Mouse (Mus musculus) adipose tissue, adult 10 weeks (tissue): Measurements from ENCODE around the gene Hipk2. TPM values are rescaled to one million over a fixed set of nuclear protein-coding genes. Genes with fewer than 3 reads are reported as not detected.

ENCODE experiments used
- polyA plus RNA-seq: library from polyadenylated mRNA; stranded (reverse); fragments of 350-450 nt; fragmentation: Illumina TruSeq; extraction: RNeasy Lipid Tissue Mini Kit (QIAGEN cat#74804); gene quantifications from one replicate; pipeline ENCODE4 v1.2.3, GENCODE M21; 2014; ENCODE audit warnings: low read depth, low replicate concordance

Gene Hipk2
- polyA plus RNA-seq, result 23.1 TPM

DNA sequence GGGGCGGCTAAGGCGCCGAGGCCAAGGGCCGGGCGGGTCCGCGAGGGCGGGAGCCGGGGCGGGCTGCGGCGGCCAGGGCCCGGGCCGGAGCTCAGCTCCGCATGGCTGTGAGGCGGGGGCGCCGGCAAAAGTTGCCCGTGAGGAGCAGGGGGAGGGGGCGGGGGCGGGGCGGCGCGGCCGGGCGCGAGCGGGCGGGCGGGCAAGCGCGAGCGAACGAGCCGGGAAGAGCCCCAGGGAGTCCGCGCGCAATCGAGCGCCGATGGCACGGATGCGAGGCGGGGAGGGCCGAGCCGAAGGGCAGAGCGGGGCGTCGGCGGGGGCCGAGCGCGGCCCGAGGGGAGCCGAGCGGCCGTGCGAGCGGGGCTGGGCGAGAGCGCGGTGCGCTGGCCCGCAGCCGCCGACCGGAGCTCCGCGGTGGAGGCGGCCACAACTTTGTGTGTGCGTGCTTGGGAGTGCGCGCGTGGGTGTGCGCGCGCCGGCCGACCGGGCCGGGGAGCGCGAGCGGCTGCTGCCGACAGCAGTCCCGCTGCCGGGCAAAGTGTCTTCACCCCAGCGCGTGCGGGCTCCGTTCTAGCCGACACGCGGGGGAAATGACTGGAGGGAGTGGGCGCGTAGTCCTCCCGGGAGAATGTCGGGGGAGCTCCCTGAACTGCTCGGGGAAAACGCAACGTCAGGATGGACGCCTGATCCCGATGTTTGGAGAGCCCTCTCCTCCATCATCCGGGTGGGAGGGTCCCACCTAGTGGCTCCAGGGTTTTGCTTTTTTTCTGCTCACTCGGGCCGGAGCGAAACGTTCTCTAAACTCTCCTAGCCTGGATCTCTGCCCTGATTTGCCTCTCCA, at the start of gene Hipk2:
Hipk2 (minus strand) TSS at position 95 of the 841 bp plus-strand sequence.

DNA sequence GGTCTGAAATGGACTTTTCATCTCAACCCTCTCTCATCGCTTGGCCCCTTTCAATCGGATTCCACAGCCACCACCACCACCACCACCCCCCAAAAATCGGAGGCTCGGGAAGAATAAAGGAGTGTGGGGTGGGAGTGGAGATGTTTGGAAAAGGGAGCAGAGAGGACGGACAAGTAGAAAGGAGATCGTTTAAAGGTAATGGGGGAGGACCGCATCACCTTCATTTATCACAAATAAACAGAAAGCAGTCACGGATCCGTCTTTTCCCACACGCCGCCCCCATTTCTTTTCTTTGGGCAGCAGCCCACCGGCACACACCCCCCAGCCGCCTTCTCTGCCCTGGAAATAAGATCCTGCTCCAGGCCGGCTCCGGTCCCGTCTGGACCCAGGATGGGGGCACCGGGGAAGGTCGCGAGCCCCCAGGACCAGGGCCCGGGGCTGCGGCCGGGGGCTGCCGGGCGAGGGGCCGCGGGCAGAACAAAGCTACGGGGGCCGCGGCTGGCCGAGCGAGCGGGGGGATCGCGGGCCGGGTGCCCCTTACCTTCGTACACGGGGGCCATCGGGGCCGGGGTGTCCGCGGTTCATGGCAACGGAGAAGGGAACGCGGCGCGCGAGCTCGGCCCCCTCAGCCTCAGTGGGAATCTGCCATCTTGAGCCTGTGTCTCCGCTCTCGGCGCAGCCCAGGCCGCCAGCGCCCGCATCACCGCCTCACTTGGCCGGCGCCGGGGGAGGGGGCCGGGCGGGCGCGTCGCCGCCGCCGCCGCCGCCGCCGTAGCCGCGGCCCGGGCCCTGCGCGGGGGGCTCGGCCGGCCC, 501 bp downstream of the Hipk2 start, which contains the start of gene Tbxas1:
Tbxas1 (plus strand) TSS at position 147 of the 813 bp plus-strand sequence.

DNA sequence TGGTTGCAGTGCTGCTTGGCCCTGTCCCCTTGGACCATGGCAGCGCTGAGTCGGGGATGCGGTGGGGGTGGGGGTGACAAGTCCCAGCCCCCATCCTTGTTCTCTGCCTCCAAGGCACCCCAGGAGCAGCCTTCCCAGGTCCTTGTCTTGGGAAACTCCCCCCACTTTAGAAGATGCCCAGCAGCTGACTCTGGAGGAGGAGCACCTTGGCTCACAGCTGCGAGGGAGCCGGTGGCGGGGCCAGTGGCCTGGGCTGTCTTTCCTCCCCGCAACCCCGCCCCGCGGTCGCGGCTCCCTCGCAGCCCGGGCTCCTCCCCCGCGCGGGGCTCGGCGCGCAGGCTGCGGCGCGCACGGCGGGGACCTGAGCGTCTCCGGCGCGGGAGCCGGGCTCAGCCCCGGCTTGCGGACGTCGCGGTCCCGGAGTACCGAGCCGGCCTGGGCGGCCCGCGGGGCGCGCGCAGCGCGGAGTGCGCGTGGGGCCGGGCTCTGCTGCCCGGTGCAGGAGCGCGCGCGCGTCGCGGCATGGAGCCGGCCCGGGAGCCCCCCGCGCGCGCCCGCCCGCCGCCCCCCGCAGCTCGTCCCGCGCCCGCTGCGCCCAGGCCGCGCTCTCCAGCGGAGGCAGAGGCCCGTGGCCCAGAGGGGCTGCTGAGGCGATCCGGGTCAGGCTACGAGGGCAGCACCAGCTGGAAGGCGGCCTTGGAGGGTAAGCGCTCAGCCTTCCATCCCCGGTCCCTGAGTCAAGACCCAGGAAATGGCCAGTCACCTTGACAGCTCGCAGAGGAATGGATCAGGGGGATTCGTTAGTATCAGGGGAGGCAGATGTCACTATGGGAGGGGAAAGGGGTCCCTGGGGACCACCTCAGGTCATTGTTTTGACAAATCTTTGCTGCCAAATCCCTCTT, 213.0 kb downstream of the Hipk2 start, which contains the start of gene Clec2l:
Clec2l (plus strand) TSS at position 356 of the 902 bp plus-strand sequence.

Other genes starting within 250 kb of the Hipk2 start
- 9.7 TPM for gene Klrg2, start 238.9 kb downstream of the Hipk2 start, polyA plus RNA-seq
- 24.4 TPM for gene Clec2l, start 213.1 kb downstream of the Hipk2 start, polyA plus RNA-seq
- gene Tbxas1, start 761 bp downstream of the Hipk2 start, polyA plus RNA-seq, result 10.6 TPM
- gene Parp12, start 242.2 kb upstream of the Hipk2 start, polyA plus RNA-seq, result 19.9 TPM